7 mouse cellular contexts compared by ENCODE assay signal in genomic region chr14:117930105-117930847, GRCm38 (mm10).
DNase-seq lines count a peak whose midpoint lies in the region; ATAC-seq and TF ChIP-seq lines count a peak whose summit lies in the region.

No protein-coding gene starts in this region.

- H3K4me1 ChIP-seq in hindbrain, embryonic 11.5 days (replicated peaks; ENCODE audit: control insufficient read depth, insufficient read depth, low read length), result peaks cover 9% of the 10 kb centered on the region; the same call in 1 of the 2 replicates
- H3K4me1 ChIP-seq in liver, postnatal 0 days (ENCODE audit: insufficient read depth), result no peaks in the 10 kb centered on the region

- H3ac ChIP-seq in myocyte (ENCODE audit: control insufficient read depth, insufficient read length), result no peak overlapping the region

- TF ChIP-seq POLR2A in myocyte (IDR thresholded peaks at IDR 0.05; ENCODE audit: insufficient read length, low read depth), result no peak

- no peak overlapping the region for H3K9ac ChIP-seq in hindbrain, embryonic 11.5 days (ENCODE audit: low read depth, low read length)
- H3K9ac ChIP-seq in liver, postnatal 0 days (replicated peaks), result no peak overlapping the region

- WGBS in hindbrain, embryonic 11.5 days, result 3% methylated on average over 13 of the region's 13 CpGs
- WGBS in liver, postnatal 0 days (ENCODE audit: insufficient replicate concordance), result 51% methylated on average over 13 of the region's 13 CpGs

- H3K9me3 ChIP-seq in hindbrain, embryonic 11.5 days (ENCODE audit: control insufficient read depth, low read length), result no peaks in the 10 kb centered on the region
- H3K9me3 ChIP-seq in liver, postnatal 0 days (ENCODE audit: low read length), result no peaks in the 10 kb centered on the region

- no peak overlapping the region for H3K4me3 ChIP-seq in hindbrain, embryonic 11.5 days (ENCODE audit: low read depth, low read length)
- peak overlapping the region; percentile 16 for H3K4me3 ChIP-seq in myocyte
- no peak overlapping the region for H3K4me3 ChIP-seq in liver, postnatal 0 days (ENCODE audit: low read depth, low read length)

- H3K36me3 ChIP-seq in hindbrain, embryonic 11.5 days (ENCODE audit: control insufficient read depth, insufficient read depth, low read length), result no peaks in the 10 kb centered on the region
- H3K36me3 ChIP-seq in myocyte (ENCODE audit: control insufficient read depth, insufficient read depth), result no peaks in the 10 kb centered on the region
- H3K36me3 ChIP-seq in liver, postnatal 0 days (replicated peaks; ENCODE audit: insufficient read depth, low read length), result no peaks in the 10 kb centered on the region

- no peak for TF ChIP-seq CTCF in liver, postnatal 0 days (IDR thresholded peaks at IDR 0.05; ENCODE audit: low read depth)

- H3K4me2 ChIP-seq in hindbrain, embryonic 11.5 days (replicated peaks; ENCODE audit: low read depth, low read length), result no peak overlapping the region
- H3K4me2 ChIP-seq in myocyte (ENCODE audit: low read depth), result peak overlapping the region; percentile 96
- H3K4me2 ChIP-seq in liver, postnatal 0 days (ENCODE audit: low read depth, low read length), result no peak overlapping the region

- H3K27me3 ChIP-seq in hindbrain, embryonic 11.5 days (ENCODE audit: control insufficient read depth, insufficient read depth, low read length), result no peaks in the 10 kb centered on the region
- H3K27me3 ChIP-seq in myocyte (ENCODE audit: control insufficient read depth, insufficient read depth, insufficient read length), result no peaks in the 10 kb centered on the region
- H3K27me3 ChIP-seq in liver, postnatal 0 days (ENCODE audit: insufficient read depth, low read length), result no peaks in the 10 kb centered on the region

- TF ChIP-seq EP300 in liver, postnatal 0 days (IDR thresholded peaks at IDR 0.05; ENCODE audit: low read depth), result no peak

- H3K79me2 ChIP-seq in myocyte (ENCODE audit: control insufficient read depth, insufficient read depth), result no peaks in the 10 kb centered on the region

- peak; percentile 59 for ATAC-seq in hindbrain, embryonic 11.5 days (ENCODE audit: low FRiP score)
- no peak for ATAC-seq in liver, postnatal 0 days

- peak; percentile 90 for DNase-seq in R1 (ENCODE audit: low read depth, low spot score)
- DNase-seq in embryo, embryonic 9.5 days (ENCODE audit: extremely low spot score), result peak; percentile 80
- DNase-seq in hindbrain, embryonic 11.5 days (ENCODE audit: low spot score), result peak; percentile 56
- no peak for DNase-seq in liver, postnatal 0 days
- no peak for DNase-seq in thymus, postnatal 14 days
- DNase-seq in left cerebral cortex, postnatal 4 days, result no peak

- intact Hi-C loops in left cerebral cortex, postnatal 4 days (cut with DNase I), result loop anchor here (10.0 kb wide), 1 partner anchor 1005 kb away; the partner anchor contains the start of gene Gpc6

- peak overlapping the region; percentile 80; the same call in 1 of the 2 replicates for H3K27ac ChIP-seq in hindbrain, embryonic 11.5 days (ENCODE audit: low read depth, low read length)
- no peak overlapping the region for H3K27ac ChIP-seq in liver, postnatal 0 days (ENCODE audit: low read depth)

TF ChIP-seq in myocyte, 11 proteins besides CTCF, POLR2A, EP300 and RAD21:
- TF ChIP-seq SRF (IDR thresholded peaks at IDR 0.05; ENCODE audit: control insufficient read depth, insufficient read length, low read depth) (no peak), MYOD1 (IDR thresholded peaks at IDR 0.05; ENCODE audit: control insufficient read depth in 1 of 3, insufficient read length in 2 of 3, low read depth in 2 of 3) (peak in 1 of 3 experiments; percentile 29)

Comparison
In these comparisons a context has a peak if more than half of its experiments do, and no peak if none do; other contexts are left out.
1. DNase-seq: peak in R1 (single experiment), embryo, embryonic 9.5 days (single experiment) and hindbrain, embryonic 11.5 days (single experiment); none in liver, postnatal 0 days (single experiment), thymus, postnatal 14 days (single experiment) and left cerebral cortex, postnatal 4 days (single experiment).